Mouse (Mus musculus) right cerebral cortex, postnatal 36 days (tissue): Measurements from ENCODE around the gene Trappc6b.
"Not testable (repeated sequence)": the region's sequence is repeated elsewhere in the genome, so short reads cannot be mapped to it uniquely, and the experiment has no call there.

Source experiments
- DNase-seq, 2 experiments: peaks; one replicate each; pipeline ENCODE4 v3.0.0; 2022; ENCODE audit warnings: low spot score in 2 of 2, mixed read lengths in 1 of 2

Gene Trappc6b

GRCm38 (mm10) chr12:59060993-59061595 is at the start of gene Trappc6b:
Gene Trappc6b, minus strand, starts transcription at chr12:59061472.
- peak; percentile 71 to 75 for DNase-seq

GRCm38 (mm10) chr12:59107926-59108325 is 46.7 kb upstream of the Trappc6b start:
- no peak for DNase-seq

GRCm38 (mm10) chr12:59106491-59106890 is 45.2 kb upstream of the Trappc6b start:
- DNase-seq = no peak

GRCm38 (mm10) chr12:59105914-59106313 is 44.6 kb upstream of the Trappc6b start:
- no peak for DNase-seq

- DNase-seq = no peak
Observed at GRCm38 (mm10) chr12:59104771-59105170, 43.5 kb upstream of the Trappc6b start.

- no peak for DNase-seq
Observed at GRCm38 (mm10) chr12:59095104-59096025, 34.1 kb upstream of the Trappc6b start, which contains the start of gene Mia2. Gene Mia2, plus strand, starts transcription at chr12:59095799.

GRCm38 (mm10) chr12:59093543-59093942 is 32.3 kb upstream of the Trappc6b start:
- DNase-seq = no peak

- DNase-seq = no peak
Observed at GRCm38 (mm10) chr12:59086171-59086570, 24.9 kb upstream of the Trappc6b start.

GRCm38 (mm10) chr12:59084446-59084845 is 23.2 kb upstream of the Trappc6b start:
- no peak for DNase-seq

- no peak for DNase-seq
Observed at GRCm38 (mm10) chr12:59080461-59080860, 19.2 kb upstream of the Trappc6b start.

- DNase-seq = no peak
Observed at GRCm38 (mm10) chr12:59077883-59078282, 16.6 kb upstream of the Trappc6b start.

GRCm38 (mm10) chr12:59076996-59077395 is 15.7 kb upstream of the Trappc6b start:
- no peak for DNase-seq

GRCm38 (mm10) chr12:59074052-59074451 is 12.8 kb upstream of the Trappc6b start:
- peak; percentile 17 to 28 for DNase-seq

- peak; percentile 26 to 43 for DNase-seq
Observed at GRCm38 (mm10) chr12:59072286-59072685, 11.0 kb upstream of the Trappc6b start.

GRCm38 (mm10) chr12:59068791-59069190 is 7.5 kb upstream of the Trappc6b start:
- DNase-seq = no peak

GRCm38 (mm10) chr12:59067095-59067494 is 5.8 kb upstream of the Trappc6b start:
- DNase-seq = peak in 1 of 2 experiments; percentile 9

- peak; percentile 96 to 98 for DNase-seq
Observed at GRCm38 (mm10) chr12:59066448-59067077, 5.3 kb upstream of the Trappc6b start, which contains the start of gene Pnn. Gene Pnn, plus strand, starts transcription at chr12:59066884.

- no peak for DNase-seq
Observed at GRCm38 (mm10) chr12:59065776-59066175, 4.5 kb upstream of the Trappc6b start.

- DNase-seq = no peak
Observed at GRCm38 (mm10) chr12:59064837-59065236, 3.6 kb upstream of the Trappc6b start.

- no peak for DNase-seq
Observed at GRCm38 (mm10) chr12:59060322-59060721, 950 bp downstream of the Trappc6b start.

GRCm38 (mm10) chr12:59058242-59058641 is 3.0 kb downstream of the Trappc6b start:
- not testable (repeated sequence) for DNase-seq

GRCm38 (mm10) chr12:59056222-59056621 is 5.0 kb downstream of the Trappc6b start:
- DNase-seq = no peak
